Mouse (Mus musculus): Measurements from ENCODE around the gene Zbtb2.

The Zbtb2 gene

DNA sequence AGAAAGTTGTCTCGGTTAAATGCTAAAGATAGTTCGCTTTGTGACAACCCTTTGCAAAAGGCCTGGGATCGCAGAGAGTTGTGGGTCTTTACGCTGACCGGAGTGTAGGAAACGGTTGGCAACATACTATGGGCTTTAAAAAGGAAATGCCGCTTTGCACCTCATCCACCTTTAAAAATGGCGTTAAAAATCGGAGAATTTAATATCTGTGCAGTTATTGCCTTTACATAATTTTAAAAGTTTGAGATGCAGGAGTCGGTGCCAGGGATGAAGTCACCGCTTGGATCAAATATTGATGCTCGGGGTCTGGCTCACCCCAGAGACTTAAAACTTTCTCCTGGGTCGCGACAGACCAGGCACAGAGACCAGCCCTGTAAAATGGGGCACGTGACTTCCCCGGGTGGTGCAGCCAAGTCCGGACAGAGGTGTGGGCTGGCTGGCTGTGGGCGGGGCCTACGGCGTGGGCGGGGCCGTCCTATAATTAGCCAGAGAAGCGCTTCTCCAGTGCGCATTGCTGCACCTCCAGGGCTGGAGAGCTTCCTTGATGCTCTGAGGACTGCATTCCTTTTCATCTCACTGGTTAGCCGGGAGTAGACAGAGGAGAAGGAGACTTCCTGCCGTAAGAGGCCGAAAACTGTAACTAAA lies 53.7 kb downstream of the Zbtb2 start:
- intact Hi-C loops (cut with DNase I) = loop anchor here (5.0 kb wide), 2 partner anchors 247 to 292 kb away; no protein-coding TSS in a partner anchor

DNA sequence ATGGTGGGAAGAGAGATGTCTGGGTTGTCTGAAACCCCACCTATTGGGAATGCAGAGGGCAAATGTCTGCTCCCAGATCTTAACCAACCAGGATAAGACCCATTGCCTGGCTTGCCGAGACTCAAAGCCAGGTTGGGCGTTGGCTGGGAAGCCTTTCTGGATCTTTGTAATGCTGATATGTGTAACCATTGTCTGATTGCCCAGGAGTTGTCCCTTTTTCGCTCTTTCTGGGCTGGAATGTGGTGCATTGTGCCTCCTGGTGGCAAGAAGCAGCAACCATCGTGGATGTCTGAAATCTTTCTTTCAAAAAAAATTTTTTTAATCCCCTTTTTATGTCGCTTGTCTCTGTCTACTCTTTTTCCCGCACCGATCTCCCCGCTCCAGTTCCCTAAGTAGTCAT lies 54.6 kb downstream of the Zbtb2 start:
- intact Hi-C loops (cut with DNase I) = loop anchor here (5.0 kb wide), 2 partner anchors 246 to 291 kb away; no protein-coding TSS in a partner anchor

DNA sequence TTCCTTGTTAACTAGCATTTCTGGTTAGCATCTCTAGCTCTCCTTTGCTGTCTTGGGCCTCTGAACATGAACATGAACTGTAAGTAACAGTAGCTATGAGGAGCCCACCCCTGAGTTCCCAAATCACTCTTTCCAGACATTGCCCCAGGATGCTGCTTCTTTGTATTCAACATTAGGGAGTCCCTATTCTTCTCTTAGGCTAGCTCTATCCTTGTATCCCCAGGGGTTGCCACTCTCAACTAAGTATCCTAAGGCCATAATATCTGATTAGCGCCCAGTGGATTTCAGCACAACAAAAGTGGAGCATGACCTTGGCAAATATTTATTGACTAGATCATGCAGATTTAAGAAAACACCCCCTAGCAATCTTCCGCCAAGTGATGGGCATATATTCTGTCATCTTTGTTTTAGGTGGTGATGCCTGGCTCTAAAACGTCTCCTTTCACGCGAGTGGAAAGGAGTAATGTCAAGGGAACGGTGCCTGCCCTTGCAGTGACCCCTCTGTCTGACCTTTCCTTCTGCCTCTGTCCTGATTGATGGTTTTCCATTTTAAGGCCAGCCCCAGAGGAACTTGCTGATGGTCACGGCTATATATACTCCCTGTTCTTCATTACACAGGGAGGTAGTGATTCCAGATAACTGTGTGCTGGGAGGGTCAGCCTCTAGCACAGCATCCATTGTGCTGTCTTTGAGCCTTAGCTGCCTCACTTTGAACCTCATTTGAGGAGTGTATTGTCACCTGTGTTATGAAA lies 55.5 kb downstream of the Zbtb2 start:
- intact Hi-C loops (cut with DNase I) = loop anchor here (5.0 kb wide), 2 partner anchors 245 to 290 kb away; no protein-coding TSS in a partner anchor

DNA sequence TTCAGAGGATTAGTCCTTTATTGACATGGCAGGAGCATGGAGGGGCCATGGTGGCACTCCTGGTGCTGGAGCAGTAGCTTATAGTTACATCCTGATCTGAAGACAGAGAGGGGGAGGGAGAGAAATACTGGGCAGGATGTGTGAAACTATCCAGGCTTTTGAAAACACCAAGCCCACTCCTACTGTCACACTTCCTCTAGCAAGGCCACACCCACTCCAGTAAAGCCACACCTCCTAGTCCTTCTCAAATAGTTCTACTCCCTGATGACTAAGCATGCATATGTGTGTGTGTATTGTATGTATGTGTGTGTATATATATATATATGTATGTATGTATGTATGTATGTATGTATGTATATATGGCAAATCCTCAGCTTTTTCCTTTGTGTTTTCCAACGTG lies 60.2 kb downstream of the Zbtb2 start:
- intact Hi-C loops (cut with DNase I) = no loop called here

DNA sequence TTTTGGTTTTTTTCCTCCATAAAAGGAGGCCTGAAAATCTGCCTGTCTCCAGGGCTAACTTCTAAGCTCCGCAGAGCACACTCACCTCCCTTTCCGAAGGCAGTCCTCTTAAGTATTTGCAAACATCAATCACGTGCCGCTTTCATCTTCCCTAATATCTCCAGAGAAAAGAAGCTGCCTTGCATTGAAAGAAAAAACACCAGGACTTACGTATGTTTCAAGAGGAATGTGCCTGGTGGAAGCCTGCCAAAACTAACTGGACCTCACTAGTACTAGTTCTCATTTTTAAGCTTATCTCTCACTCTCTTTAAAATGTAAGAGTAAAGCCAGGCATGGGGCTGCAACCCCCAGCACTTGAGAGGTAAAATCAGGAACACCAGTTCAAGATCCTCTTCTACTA lies 62.3 kb downstream of the Zbtb2 start:
- intact Hi-C loops (cut with DNase I) = no loop called here

DNA sequence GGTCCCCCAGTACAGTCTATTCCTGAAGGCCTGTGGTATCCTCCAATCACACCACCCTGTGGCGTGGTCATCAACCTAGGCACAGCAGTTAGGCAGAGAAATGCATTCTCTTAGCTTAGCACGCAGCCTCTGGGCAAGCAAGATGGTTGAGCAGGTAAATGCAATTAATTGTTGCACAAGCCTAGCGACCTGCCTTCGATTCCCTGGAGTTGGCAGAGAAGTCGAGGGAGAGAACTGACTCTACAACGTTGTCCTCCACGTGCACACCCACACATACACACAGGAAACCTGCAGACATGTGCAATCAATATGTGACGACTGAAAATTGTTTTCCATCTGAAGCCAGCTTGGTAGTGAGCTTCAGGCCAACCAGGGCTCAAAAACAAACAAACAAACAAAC lies 64.0 kb downstream of the Zbtb2 start:
- intact Hi-C loops (cut with DNase I) = no loop called here
